ENCODE assay signal across 8 mouse cellular contexts in genomic region chr16:30058974-30059717, GRCm38 (mm10). TPM values are rescaled to one million over a fixed set of nuclear protein-coding genes. Genes with fewer than 3 reads are reported as not detected.
A peak's percentile ranks its signal among the peaks of the same experiment; 100 is the strongest.
DNase-seq lines count a peak whose midpoint lies in the region.

No protein-coding gene starts in this region.

- peak; percentile 24 to 56 for DNase-seq in left cerebral cortex, adult 18-20 months (ENCODE audit: low spot score in 2 of 2)
- DNase-seq in left cerebral cortex, adult 11 months (ENCODE audit: low spot score) = no peak
- peak; percentile 95 for DNase-seq in fibroblast of lung, adult 2 months (ENCODE audit: low read depth)
- DNase-seq in heart, postnatal 10 days = peak; percentile 89 to 90
- DNase-seq in kidney, postnatal 36 days = peak; percentile 77 to 89
- DNase-seq in lung, postnatal 36 days = peak; percentile 94
- DNase-seq in c-Kit-positive CD71-positive TER-119-positive erythroid progenitor cells, embryonic 14.5 days (ENCODE audit: low spot score) = no peak
- DNase-seq in thymus, adult 18-20 months = no peak

- intact Hi-C loops in heart, postnatal 10 days (cut with DNase I) = no loop called here

RNA-seq across cellular contexts. Expression of gene Hes1, which starts 5.0 kb away (rescaled TPM):
- 10 to 100 TPM; 21.1 to 26.0 TPM for total RNA-seq in left cerebral cortex, adult 18-20 months (2021)
- 10 to 100 TPM; 49.0 to 58.4 TPM for total RNA-seq in heart, postnatal 10 days (2021)

Comparison
In these comparisons a context has a peak if more than half of its experiments do, and no peak if none do; other contexts are left out.
1. DNase-seq: peak in left cerebral cortex, adult 18-20 months (2 of 2), fibroblast of lung, adult 2 months (single experiment), heart, postnatal 10 days (2 of 2), kidney, postnatal 36 days (2 of 2) and lung, postnatal 36 days (single experiment); none in left cerebral cortex, adult 11 months (single experiment), c-Kit-positive CD71-positive TER-119-positive erythroid progenitor cells, embryonic 14.5 days (single experiment) and thymus, adult 18-20 months (0 of 2).